Mouse (Mus musculus) embryonic fibroblast, embryonic 13.5 days (primary cell): ENCODE results near the gene Rfpl4. TPM values are rescaled to one million over a fixed set of nuclear protein-coding genes. Genes with fewer than 3 reads are reported as not detected.
A peak's percentile ranks its signal among the peaks of the same experiment; 100 is the strongest.
"Not testable (repeated sequence)": the region's sequence is repeated elsewhere in the genome, so short reads cannot be mapped to it uniquely, and the experiment has no call there.

Experiments used
- H3K27ac ChIP-seq: 2 replicates; pipeline ENCODE4 v1.5.1; 2012; ENCODE audit warnings: low read length, control low read depth, inconsistent platforms; ENCODE audit not compliant: insufficient read depth
- H3K4me1 ChIP-seq: 2 replicates; pipeline ENCODE4 v1.6.1; 2011; ENCODE audit warnings: low read length; ENCODE audit not compliant: control insufficient read depth, insufficient read depth
- H3K4me3 ChIP-seq: 2 replicates; pipeline ENCODE4 v1.5.1; 2011; ENCODE audit warnings: mild to moderate bottlenecking, control low read depth, low read length; ENCODE audit not compliant: insufficient read depth
- CTCF ChIP-seq: IDR thresholded peaks from 2 replicates; pipeline ENCODE4 v1.5.1; 2011; ENCODE audit warnings: mild to moderate bottlenecking, control low read depth, low read length, moderate library complexity, borderline replicate concordance; ENCODE audit not compliant: insufficient read depth
- POLR2A ChIP-seq: IDR thresholded peaks from 2 replicates; pipeline ENCODE4 v1.6.1; 2011; ENCODE audit warnings: low read depth, mild to moderate bottlenecking, control low read depth, low read length, moderate library complexity
- polyA plus RNA-seq: library from polyadenylated mRNA; stranded (reverse); fragments of >200 nt; gene quantifications from 2 replicates; pipeline ENCODE4 v1.2.4, GENCODE M21; 2011; ENCODE audit warnings: low read depth; ENCODE audit not compliant: missing spikeins, insufficient read length

The Rfpl4 gene
- not detected in 2 replicates for polyA plus RNA-seq

DNA sequence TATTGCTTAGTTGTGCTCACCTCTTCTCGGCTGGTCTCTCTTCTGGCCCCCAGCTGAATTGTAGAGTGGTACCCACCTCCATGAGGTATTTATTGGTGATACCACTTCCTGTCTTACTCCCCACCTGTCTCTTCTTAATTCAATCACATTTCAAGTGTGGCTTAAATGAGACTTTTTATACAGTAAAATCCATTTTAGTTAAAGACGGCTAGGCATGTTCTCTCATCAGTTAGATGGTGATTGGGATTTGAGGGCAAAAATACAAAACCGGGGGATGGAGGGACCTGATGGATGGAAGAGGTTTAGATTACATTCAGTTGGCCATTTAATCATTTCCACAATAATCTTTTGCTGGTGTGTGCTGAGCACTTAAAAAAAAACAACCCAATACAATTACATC lies at the start of gene Rfpl4:
Gene Rfpl4, minus strand, starts transcription at position 101 of the 400 bp plus-strand sequence.
- TF ChIP-seq POLR2A (no peak), CTCF (no peak)
- Histone ChIP-seq H3K4me3 (no peak within 1 kb of the TSS), H3K4me1 (no peaks in the 10 kb centered on the region), H3K27ac (no peak within 1 kb of the TSS)

DNA sequence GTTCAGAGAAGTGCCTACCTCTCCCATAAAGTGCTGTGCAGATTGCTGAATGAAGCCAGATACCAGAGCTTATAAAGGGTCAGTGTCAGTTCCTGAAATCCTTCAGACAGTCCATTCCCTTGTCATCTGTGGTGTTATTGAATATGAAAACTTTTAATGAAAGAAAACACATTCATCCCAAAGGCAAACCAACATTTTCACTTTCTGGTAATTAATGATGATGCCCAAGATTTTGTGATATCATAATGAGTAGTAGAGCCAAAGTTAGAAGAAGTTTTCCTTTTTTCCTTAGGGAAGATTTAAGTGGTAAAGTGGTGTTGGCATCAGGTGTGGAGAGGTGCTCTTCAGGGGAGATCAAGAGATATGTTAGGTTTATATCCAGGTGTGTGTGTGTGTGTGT lies 32.8 kb upstream of the Rfpl4 start, which contains the start of gene Vmn1r55:
Gene Vmn1r55, minus strand, starts transcription at position 101 of the 400 bp plus-strand sequence.
- H3K4me1 ChIP-seq, H3K4me3 ChIP-seq: not testable (repeated sequence)

DNA sequence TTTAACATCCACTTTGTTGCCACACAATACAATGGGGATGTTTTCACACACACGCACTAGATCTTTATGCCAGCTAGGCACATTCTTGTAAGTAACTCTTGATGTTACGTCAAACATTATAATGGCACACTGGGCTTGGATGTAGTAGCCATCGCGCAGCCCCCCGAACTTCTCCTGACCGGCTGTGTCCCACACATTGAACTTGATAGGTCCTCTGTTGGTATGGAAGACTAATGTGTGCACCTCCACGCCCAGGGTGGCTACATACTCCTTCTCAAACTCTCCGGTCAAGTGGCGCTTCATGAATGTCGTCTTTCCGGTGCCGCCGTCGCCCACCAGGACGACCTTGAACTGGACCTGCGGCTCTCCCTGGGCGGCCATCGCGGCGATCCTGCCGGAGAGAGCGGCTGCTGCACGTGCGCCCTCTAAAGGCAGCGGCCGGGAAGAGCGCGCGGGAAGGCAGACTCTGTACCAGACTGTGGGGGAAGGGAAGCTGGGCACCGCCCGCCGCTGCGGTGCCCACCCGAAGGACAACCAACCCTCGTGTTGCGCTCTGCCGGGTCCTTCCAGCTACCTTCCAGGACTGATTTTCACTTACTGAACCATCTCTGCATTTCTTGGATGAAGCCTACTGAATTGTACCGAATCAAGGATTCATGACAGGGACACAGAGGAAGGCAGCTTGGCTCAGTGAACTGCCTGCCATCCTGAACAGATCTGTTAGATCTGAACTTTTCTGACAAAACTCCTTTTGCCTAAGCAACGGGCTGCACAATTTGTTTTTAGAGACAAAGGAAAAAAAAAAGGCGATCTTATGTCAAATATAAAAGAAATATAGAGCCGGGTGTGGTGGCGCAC lies 9.0 kb upstream of the Rfpl4 start, which contains the start of gene Rasl2-9:
Gene Rasl2-9, minus strand, starts transcription at position 402 of the 858 bp plus-strand sequence.
- H3K4me3 ChIP-seq, result no peak within 1 kb of the TSS
- H3K4me1 ChIP-seq, result no peaks in the 10 kb centered on the region
- TF ChIP-seq CTCF (peak; percentile 29; the same call in 1 of the 2 replicates), POLR2A (no peak)
- no peak within 1 kb of the TSS for H3K27ac ChIP-seq

More for the DNA sequence above, 32.8 kb upstream of the Rfpl4 start, which contains the start of gene Vmn1r55:
- H3K27ac ChIP-seq, result not testable (repeated sequence)

DNA sequence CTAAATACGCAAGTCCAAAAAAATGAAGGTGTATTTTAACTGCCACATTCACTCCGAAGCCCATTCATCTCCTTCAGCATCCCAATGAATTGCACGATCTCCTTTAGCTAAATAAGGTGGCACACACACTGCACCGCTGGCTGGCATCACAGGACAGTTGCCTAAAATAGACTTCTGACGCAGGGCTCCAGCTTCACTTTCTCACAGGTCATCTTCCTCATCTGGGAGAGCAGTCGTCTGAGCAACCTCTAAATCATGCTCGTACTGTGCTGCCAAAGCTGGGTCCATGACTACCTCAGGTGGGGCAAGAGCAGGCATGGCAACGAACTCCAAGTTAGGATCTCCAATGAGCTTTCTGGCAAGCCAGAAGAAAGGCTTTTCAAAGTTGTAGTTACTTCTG lies 8.3 kb upstream of the Rfpl4 start:
- TF ChIP-seq POLR2A (no peak), CTCF (no peak)
- H3K4me1 ChIP-seq, result no peaks in the 10 kb centered on the region
- no peak overlapping the region for H3K4me3 ChIP-seq
- no peak overlapping the region for H3K27ac ChIP-seq

DNA sequence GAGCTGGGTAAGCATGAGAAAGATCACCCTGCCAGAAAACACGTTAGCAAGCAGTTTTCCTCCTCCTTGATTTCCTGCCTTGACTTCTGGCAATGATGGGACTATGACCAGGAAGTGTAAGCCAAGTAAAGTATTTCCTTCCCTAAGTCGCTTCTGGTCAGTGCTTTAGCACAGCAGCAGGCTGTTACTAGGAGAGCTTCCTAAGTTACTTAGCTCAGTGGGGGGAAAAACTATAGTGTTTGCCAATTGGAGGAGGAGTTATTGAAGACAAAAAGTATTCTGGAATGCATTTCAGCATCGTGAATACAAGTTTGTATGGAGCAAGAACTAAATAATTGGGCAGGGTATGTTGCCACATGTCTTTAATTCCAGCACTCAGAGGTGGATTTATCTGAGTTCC lies 4.0 kb downstream of the Rfpl4 start:
- no peak overlapping the region for H3K27ac ChIP-seq
- H3K4me1 ChIP-seq, result no peaks in the 10 kb centered on the region
- no peak overlapping the region for H3K4me3 ChIP-seq
- TF ChIP-seq CTCF (no peak), POLR2A (no peak)

- H3K4me1 ChIP-seq, result no peaks in the 10 kb centered on the region
- H3K4me3 ChIP-seq, result no peak overlapping the region
- H3K27ac ChIP-seq, result no peak overlapping the region
- no peak for TF ChIP-seq CTCF
- TF ChIP-seq POLR2A, result no peak
These were observed 7.4 kb downstream of the Rfpl4 start for GRCm38 (mm10) chr7:5109301-5109700.

DNA sequence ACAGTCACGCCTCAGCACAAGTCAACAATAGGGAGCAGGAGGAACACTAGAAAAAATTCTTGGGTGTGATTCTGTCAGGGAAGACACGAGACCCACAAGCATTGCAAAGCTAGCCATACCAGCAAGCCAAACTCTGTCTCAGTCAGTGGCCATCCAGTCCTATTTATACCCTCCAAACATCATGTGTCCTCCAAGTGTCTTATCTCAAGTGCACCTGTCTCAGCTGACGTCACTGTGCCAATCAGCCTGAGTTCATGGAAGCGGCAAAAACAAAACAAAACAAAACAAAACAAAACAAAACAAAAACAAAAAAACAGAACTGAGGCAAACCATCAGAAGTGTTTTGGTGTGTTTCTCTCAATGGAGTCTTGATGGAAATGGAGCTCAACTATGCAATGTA lies 8.5 kb downstream of the Rfpl4 start:
- no peak for TF ChIP-seq POLR2A
- TF ChIP-seq CTCF, result no peak
- no peak overlapping the region for H3K27ac ChIP-seq
- H3K4me1 ChIP-seq, result no peaks in the 10 kb centered on the region
- H3K4me3 ChIP-seq, result no peak overlapping the region

DNA sequence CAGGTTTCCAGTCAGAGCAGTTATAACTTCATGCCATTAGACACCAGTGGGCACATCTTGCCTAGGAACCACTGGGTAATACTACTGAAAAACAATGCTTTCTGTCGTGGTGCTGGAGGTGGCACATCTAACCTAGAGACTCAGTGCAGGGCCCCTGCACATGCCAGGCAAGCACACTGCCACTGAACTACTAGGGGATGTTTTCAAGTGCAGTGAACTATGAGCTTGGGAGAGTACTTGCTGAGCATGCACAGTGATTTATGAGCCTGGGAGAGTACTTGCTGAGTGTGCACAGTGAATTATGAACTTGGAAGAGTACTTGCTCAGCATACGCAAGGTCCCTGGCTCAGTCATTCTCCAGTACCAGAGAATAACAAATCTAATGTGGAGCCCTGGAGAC lies 14.2 kb downstream of the Rfpl4 start:
- no peak for TF ChIP-seq CTCF
- TF ChIP-seq POLR2A, result no peak
- H3K4me3 ChIP-seq, result no peak overlapping the region
- no peaks in the 10 kb centered on the region for H3K4me1 ChIP-seq
- no peak overlapping the region for H3K27ac ChIP-seq

DNA sequence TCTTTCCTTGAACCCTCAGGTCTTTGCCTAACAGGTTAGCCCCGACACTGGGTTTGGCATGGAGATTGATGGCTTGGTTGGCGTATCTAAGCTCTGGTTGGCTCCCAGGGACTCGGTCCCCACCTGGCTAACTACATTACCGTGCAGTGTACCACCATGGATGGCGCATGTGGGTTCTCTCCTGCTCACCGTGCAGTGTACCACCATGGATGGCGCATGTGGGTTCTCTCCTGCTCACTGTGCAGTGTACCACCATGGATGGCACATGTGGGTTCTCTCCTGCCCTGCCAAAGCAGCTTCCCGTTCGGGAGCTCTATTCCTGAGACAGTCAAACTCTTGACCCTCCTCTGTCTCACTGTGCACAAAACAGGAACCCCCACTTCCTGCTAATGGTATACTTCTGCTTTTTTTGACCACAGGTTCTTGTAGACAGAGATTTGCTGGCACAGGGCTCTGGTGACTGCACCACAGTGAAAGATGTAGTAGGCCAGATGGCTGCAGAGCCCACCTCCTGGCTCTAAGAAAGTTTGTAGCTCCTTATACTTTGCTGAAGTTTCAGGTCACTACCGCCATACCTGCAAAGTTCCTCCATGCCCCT lies 15.6 kb downstream of the Rfpl4 start:
- Histone ChIP-seq H3K27ac (no peak overlapping the region), H3K4me1 (no peaks in the 10 kb centered on the region), H3K4me3 (no peak overlapping the region)
- TF ChIP-seq CTCF (no peak), POLR2A (no peak)

DNA sequence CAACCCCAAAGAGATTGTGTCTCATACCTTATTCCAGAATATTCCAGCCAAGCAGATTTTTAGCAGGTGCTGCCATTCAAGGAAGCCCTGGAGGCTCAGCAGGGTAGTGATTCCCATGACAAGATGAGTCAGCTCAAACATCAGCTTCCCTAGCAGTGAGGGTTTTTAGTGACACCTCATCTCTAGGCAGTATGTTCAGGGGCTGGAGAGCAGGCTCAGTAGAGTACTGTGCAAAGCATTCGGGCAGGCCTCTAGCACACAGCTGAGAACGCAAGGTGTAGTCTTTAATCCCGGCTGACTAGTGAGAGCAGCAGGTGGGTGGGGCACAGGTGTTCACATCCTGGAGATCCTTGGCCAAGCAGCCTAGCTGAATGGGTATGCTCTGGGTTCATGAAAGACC lies 17.0 kb downstream of the Rfpl4 start:
- H3K4me1 ChIP-seq, result no peaks in the 10 kb centered on the region

More for the DNA sequence above, 17.0 kb downstream of the Rfpl4 start:
- TF ChIP-seq CTCF (no peak), POLR2A (no peak)
- Histone ChIP-seq H3K27ac (no peak overlapping the region), H3K4me3 (no peak overlapping the region)
